Mouse (Mus musculus) kidney, adult 2 months (tissue): ENCODE measurements around the gene Hyls1. TPM values are rescaled to one million over a fixed set of nuclear protein-coding genes. Genes with fewer than 3 reads are reported as not detected.
A peak's percentile ranks its signal among the peaks of the same experiment; 100 is the strongest.

ENCODE experiments used
- DNase-seq: peaks from one replicate; pipeline ENCODE4 v3.0.0; 2021
- H3K27ac ChIP-seq: fragments of 200-500 bp; 2 replicates; pipeline ENCODE4 v1.5.1; 2012; ENCODE audit warnings: low read depth, low read length, control low read depth, inconsistent platforms; ENCODE audit not compliant: insufficient read depth
- H3K27me3 ChIP-seq: fragments of 200-500 bp; replicated peaks from 2 replicates; pipeline ENCODE4 v1.6.1; 2012; ENCODE audit warnings: mild to moderate bottlenecking, moderate library complexity, low read length, inconsistent platforms; ENCODE audit not compliant: control insufficient read depth, insufficient read depth
- H3K36me3 ChIP-seq: fragments of 200-500 bp; 2 replicates; pipeline ENCODE4 v1.6.1; 2012; ENCODE audit warnings: mild to moderate bottlenecking, moderate library complexity, low read length, inconsistent platforms; ENCODE audit not compliant: control insufficient read depth, insufficient read depth
- H3K4me1 ChIP-seq: fragments of 200-500 bp; 2 replicates; pipeline ENCODE4 v1.6.1; 2011; ENCODE audit warnings: low read length; ENCODE audit not compliant: control insufficient read depth, insufficient read depth
- H3K4me3 ChIP-seq: fragments of 200-500 bp; 2 replicates; pipeline ENCODE4 v1.5.1; 2011; ENCODE audit warnings: mild to moderate bottlenecking, low read depth, low read length, control low read depth; ENCODE audit not compliant: insufficient read depth
- CTCF ChIP-seq: fragments of 200-500 bp; conservative IDR thresholded peaks from 2 replicates; pipeline ENCODE4 v1.5.1; 2011; ENCODE audit warnings: low read depth, mild to moderate bottlenecking, control low read depth, low read length, moderate library complexity, mixed read lengths; ENCODE audit not compliant: insufficient read depth, insufficient read length
- POLR2A ChIP-seq: fragments of 200-500 bp; IDR thresholded peaks from one replicate; pipeline ENCODE4 v1.6.1; 2011; ENCODE audit warnings: low read depth, low read length, control low read depth
- WGBS: fragments of 180-500 bp; shearing (Covaris S2); methylation state at CpG from one replicate; pipeline ENCODE4 v1.1.7; 2018; 5-methylcytosine and 5-hydroxymethylcytosine counted together
- polyA plus RNA-seq: library from polyadenylated mRNA; depleted of rRNA; stranded (reverse); fragments of >200 nt; gene quantifications from 2 replicates; pipeline ENCODE4 v1.2.3, GENCODE M21; 2012

Hyls1 gene
- polyA plus RNA-seq, 1 experiment: 0.81 TPM

GRCm38 (mm10) chr9:35558257-35559008 lies 11.8 kb downstream of the Hyls1 start, which contains the start of the genes Ddx25 and Pus3:
Gene Ddx25, minus strand, starts transcription at chr9:35558528.
Gene Pus3, plus strand, starts transcription at chr9:35558595.
- no peaks in the 10 kb centered on the region for H3K27me3 ChIP-seq
- WGBS: 1% methylated on average over 59 of the region's 59 CpGs
- H3K4me1 ChIP-seq: no peaks in the 10 kb centered on the region; the same call in 1 of the 2 replicates
- H3K27ac ChIP-seq: no peak within 1 kb of the TSS
- H3K36me3 ChIP-seq: no peaks in the 10 kb centered on the region
- no peak for TF ChIP-seq POLR2A
- no peak for TF ChIP-seq CTCF
- DNase-seq: no peak
- peak within 1 kb of the TSS; percentile 78 for H3K4me3 ChIP-seq

DNA sequence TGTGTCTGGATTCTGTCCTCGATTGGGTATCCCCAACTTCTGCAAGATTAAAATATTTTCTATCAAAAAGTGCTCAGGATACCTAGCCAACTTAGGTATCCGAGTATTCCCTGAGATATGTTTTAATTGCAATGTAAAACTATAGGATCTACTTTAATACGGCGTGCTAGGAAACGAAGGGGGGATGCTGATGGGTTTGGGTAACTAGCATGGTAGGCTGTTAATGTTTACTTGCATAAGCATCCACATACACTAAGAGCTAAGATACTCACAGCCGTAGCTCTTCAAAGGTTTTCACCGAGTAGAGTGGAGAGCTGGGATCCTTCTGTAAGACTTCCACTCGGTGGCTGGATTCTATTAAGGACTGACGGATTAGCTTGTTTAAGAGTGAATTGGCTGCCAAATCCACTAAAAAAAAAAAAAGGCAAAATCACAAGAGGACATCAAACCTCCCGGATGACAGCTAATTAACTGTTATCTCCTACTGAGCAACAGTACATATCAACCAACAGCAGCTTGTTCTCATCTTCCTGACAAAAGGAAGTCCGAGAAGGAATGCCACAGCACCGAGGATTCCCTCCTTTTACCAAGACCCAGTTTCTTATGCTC lies 13.6 kb downstream of the Hyls1 start:
- Histone ChIP-seq H3K27ac (no peak overlapping the region), H3K36me3 (no peaks in the 10 kb centered on the region), H3K27me3 (no peaks in the 10 kb centered on the region), H3K4me1 (no peaks in the 10 kb centered on the region; the same call in 1 of the 2 replicates), H3K4me3 (no peak overlapping the region)
- DNase-seq: no peak
- TF ChIP-seq CTCF (no peak), POLR2A (no peak)
- 73% methylated on average over 12 of the region's 12 CpGs for WGBS

GRCm38 (mm10) chr9:35548455-35548854 lies 21.7 kb downstream of the Hyls1 start:
- Histone ChIP-seq H3K36me3 (no peaks in the 10 kb centered on the region), H3K27ac (no peak overlapping the region), H3K27me3 (no peaks in the 10 kb centered on the region), H3K4me1 (no peaks in the 10 kb centered on the region), H3K4me3 (no peak overlapping the region)
- no peak for DNase-seq
- TF ChIP-seq POLR2A: no peak
- TF ChIP-seq CTCF: no peak
- 63% methylated on average over 9 of the region's 9 CpGs for WGBS

GRCm38 (mm10) chr9:35546745-35547144 lies 23.5 kb downstream of the Hyls1 start:
- Histone ChIP-seq H3K4me3 (no peak overlapping the region), H3K36me3 (no peaks in the 10 kb centered on the region), H3K4me1 (no peaks in the 10 kb centered on the region), H3K27me3 (no peaks in the 10 kb centered on the region), H3K27ac (no peak overlapping the region)
- DNase-seq: no peak
- WGBS: 66% methylated on average over 9 of the region's 9 CpGs
- TF ChIP-seq CTCF: no peak
- TF ChIP-seq POLR2A: no peak

GRCm38 (mm10) chr9:35545704-35546103 lies 24.5 kb downstream of the Hyls1 start:
- Histone ChIP-seq H3K27me3 (no peaks in the 10 kb centered on the region), H3K4me1 (no peaks in the 10 kb centered on the region), H3K4me3 (no peak overlapping the region), H3K27ac (no peak overlapping the region), H3K36me3 (no peaks in the 10 kb centered on the region)
- WGBS: 72% methylated on average over 12 of the region's 12 CpGs
- DNase-seq: no peak
- TF ChIP-seq CTCF (no peak), POLR2A (no peak)

GRCm38 (mm10) chr9:35544666-35545065 lies 25.5 kb downstream of the Hyls1 start:
- no peak overlapping the region for H3K27ac ChIP-seq
- H3K4me1 ChIP-seq: no peaks in the 10 kb centered on the region
- no peaks in the 10 kb centered on the region for H3K27me3 ChIP-seq
- H3K4me3 ChIP-seq: no peak overlapping the region
- no peaks in the 10 kb centered on the region for H3K36me3 ChIP-seq
- TF ChIP-seq CTCF: no peak
- TF ChIP-seq POLR2A: no peak
- 54% methylated on average over 2 of the region's 2 CpGs for WGBS
- DNase-seq: peak; percentile 36
